Mouse (Mus musculus): ENCODE measurements at regions not wholly inside any gene's neighbourhood (a gene's known extent, or its start where the extent isn't known, plus 50 kb on each side); places are given as distances from the start of the nearest gene placed in this dataset.

DNA sequence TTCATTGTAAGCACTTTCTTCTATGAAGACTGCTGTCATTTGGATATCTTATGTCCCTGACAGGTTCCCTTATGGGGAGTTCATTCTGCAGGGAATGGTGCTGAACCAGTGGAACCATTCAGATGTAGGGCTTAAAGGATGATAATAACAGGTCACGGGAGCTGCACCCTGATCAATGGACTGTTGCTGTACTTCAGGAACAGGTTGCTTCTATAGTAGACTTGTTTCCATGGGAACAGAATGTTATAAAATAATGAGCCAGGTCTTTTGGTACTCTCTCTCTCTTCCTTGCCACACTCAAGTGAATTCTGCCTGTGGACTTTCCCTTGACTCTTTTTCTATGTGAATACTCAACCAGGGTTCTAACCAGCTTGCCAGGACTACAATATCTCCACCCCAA lies 196.9 kb upstream of the Chrm3 start:
- ATAC-seq (replicated peaks in 1 of 2; ENCODE audit: insufficient read depth in 1 of 2, low FRiP score in 2 of 2, low TSS enrichment in 1 of 2, low read depth in 1 of 2, poor library complexity in 2 of 2, severe bottlenecking in 2 of 2) = no peak

GRCm38 (mm10) chr13:10554595-10554994 lies 193.9 kb upstream of the Chrm3 start:
- ATAC-seq (replicated peaks in 1 of 2; ENCODE audit: insufficient read depth in 1 of 2, low FRiP score in 2 of 2, low TSS enrichment in 1 of 2, low read depth in 1 of 2, poor library complexity in 2 of 2, severe bottlenecking in 2 of 2) = no peak

DNA sequence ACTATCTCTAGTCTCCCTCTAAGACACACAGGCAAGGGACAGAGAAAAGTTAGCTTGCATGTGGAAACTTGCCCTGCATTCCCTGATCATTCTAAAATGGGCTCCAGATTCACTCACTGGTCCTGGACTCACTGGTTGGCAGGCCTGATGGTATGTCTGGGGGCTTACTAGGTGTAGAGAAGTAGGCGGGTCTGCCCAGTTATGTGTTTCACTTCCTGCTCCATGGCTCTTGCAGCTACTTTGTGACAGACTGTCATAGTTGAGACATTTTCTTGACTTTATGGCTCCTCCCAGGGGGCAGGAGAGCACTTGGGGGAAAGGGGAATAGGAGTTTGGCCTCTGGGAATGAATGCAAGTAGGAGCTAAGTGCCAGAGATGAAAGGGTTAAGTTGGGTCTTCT lies 182.1 kb upstream of the Chrm3 start:
- ATAC-seq (replicated peaks in 1 of 2; ENCODE audit: insufficient read depth in 1 of 2, low FRiP score in 2 of 2, low TSS enrichment in 1 of 2, low read depth in 1 of 2, poor library complexity in 2 of 2, severe bottlenecking in 2 of 2) = no peak

GRCm38 (mm10) chr13:10540197-10540940 lies 179.7 kb upstream of the Chrm3 start:
- ATAC-seq (replicated peaks in 1 of 2; ENCODE audit: insufficient read depth in 1 of 2, low FRiP score in 2 of 2, low TSS enrichment in 1 of 2, low read depth in 1 of 2, poor library complexity in 2 of 2, severe bottlenecking in 2 of 2) = peak; percentile 3 to 51; a peak in 1 of 4 replicates

GRCm38 (mm10) chr13:10538927-10539326 lies 178.3 kb upstream of the Chrm3 start:
- peak in 1 of 2 experiments; percentile 27; a peak in 1 of 4 replicates for ATAC-seq (replicated peaks in 1 of 2; ENCODE audit: insufficient read depth in 1 of 2, low FRiP score in 2 of 2, low TSS enrichment in 1 of 2, low read depth in 1 of 2, poor library complexity in 2 of 2, severe bottlenecking in 2 of 2)

- ATAC-seq (replicated peaks in 1 of 2; ENCODE audit: insufficient read depth in 1 of 2, low FRiP score in 2 of 2, low TSS enrichment in 1 of 2, low read depth in 1 of 2, poor library complexity in 2 of 2, severe bottlenecking in 2 of 2) = no peak
Measured at GRCm38 (mm10) chr13:10527251-10527650, 166.6 kb upstream of the Chrm3 start.

DNA sequence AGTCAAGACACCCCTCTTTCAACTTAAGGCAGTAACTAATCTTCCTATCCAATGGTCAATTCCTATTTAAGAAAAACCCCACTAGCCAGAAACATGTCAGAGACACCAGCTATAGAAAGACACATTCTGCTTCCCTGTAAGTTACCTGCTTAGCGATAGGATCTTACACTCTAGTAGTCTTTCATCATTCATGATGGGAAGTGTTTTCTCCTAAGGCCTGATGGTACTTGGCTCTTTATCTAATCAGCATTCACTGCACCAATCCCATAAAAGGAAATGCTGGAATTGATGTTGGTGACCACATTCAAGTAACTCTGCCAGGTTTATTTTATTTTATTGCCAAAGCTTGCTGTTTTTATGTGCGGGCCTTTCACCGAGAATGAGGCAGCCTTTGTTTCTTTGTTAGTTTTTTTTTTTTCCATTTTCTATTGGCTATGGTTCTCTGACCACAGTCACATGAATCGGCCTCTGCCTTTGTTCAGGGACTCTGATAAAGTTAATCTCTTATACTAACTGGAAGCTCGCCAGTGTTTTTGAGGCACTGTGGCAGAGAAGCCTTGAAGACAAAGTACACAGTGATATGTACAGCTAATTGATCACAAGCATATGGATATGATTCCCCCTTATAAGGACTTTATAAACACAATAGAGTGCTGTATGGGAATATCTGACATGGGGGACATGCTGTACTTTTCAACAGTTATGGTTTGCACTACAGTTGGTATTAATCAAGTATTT lies 166.0 kb upstream of the Chrm3 start:
- no peak for ATAC-seq (replicated peaks in 1 of 2; ENCODE audit: insufficient read depth in 1 of 2, low FRiP score in 2 of 2, low TSS enrichment in 1 of 2, low read depth in 1 of 2, poor library complexity in 2 of 2, severe bottlenecking in 2 of 2)

DNA sequence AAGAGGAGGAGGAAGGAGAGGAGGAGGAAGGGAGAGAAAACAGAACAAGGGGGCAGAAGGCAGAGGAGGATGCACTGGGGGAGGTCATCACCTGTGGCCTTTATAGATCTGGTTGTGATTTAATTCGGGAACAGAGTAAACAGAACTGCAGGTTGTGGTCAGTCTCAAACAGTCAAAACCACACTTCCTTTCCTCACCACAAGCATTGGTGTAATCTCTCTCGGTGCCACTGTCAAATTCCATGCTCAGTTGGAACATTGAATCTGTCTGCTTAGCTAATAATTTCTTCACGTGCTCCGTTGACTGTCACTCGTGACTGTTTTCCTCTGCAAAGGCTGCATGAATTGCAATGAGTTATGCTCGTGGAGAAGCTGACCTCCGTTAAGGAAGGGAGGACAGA lies 143.6 kb upstream of the Chrm3 start:
- peak; percentile 80 to 86 for ATAC-seq (replicated peaks in 1 of 2; ENCODE audit: insufficient read depth in 1 of 2, low FRiP score in 2 of 2, low TSS enrichment in 1 of 2, low read depth in 1 of 2, poor library complexity in 2 of 2, severe bottlenecking in 2 of 2)

GRCm38 (mm10) chr13:10455323-10455722 lies 94.7 kb upstream of the Chrm3 start:
- no peak for ATAC-seq (replicated peaks in 1 of 2; ENCODE audit: insufficient read depth in 1 of 2, low FRiP score in 2 of 2, low TSS enrichment in 1 of 2, low read depth in 1 of 2, poor library complexity in 2 of 2, severe bottlenecking in 2 of 2)

DNA sequence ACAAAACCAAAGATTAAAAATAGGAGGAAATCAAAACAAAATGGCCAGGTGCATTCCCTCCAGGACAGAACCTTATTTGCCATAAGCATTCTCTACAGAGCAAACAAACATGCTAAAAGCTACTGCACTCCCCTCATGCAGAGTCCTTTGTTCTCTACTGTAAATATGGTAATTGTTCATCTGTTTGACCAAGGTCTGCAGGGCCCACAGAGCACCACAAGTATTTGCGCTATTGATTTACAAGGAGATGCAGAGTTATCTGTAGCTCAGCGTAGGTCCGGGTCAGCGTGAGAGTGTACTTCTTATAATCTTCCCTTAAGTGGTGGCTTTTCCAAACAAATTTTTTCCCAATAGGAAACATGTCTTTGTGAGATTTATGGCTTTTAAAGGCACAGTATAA lies 94.0 kb upstream of the Chrm3 start:
- no peak for ATAC-seq (replicated peaks in 1 of 2; ENCODE audit: insufficient read depth in 1 of 2, low FRiP score in 2 of 2, low TSS enrichment in 1 of 2, low read depth in 1 of 2, poor library complexity in 2 of 2, severe bottlenecking in 2 of 2)

GRCm38 (mm10) chr13:10451057-10451456 lies 90.4 kb upstream of the Chrm3 start:
- ATAC-seq (replicated peaks in 1 of 2; ENCODE audit: insufficient read depth in 1 of 2, low FRiP score in 2 of 2, low TSS enrichment in 1 of 2, low read depth in 1 of 2, poor library complexity in 2 of 2, severe bottlenecking in 2 of 2) = peak in 1 of 2 experiments; percentile 62; a peak in 2 of 4 replicates

DNA sequence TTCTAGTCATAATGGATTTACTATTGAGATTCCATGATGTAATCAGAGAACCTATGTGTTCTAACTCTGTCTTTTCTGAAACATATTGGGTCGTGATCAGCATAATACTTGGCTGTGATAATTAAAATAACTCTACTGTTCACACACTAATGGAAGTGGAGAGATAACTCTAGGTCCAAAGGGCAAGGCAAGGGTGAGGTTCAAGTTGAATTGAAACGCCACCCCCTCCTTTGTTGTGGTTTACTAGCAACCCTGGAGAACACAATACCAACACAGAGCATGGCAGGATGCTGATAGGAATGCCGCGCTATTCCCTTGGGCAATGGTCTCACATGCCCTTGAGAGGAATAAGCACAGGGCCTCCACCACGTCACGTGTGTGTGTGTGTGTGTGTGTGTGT lies 88.9 kb upstream of the Chrm3 start:
- ATAC-seq (replicated peaks in 1 of 2; ENCODE audit: insufficient read depth in 1 of 2, low FRiP score in 2 of 2, low TSS enrichment in 1 of 2, low read depth in 1 of 2, poor library complexity in 2 of 2, severe bottlenecking in 2 of 2) = no peak

DNA sequence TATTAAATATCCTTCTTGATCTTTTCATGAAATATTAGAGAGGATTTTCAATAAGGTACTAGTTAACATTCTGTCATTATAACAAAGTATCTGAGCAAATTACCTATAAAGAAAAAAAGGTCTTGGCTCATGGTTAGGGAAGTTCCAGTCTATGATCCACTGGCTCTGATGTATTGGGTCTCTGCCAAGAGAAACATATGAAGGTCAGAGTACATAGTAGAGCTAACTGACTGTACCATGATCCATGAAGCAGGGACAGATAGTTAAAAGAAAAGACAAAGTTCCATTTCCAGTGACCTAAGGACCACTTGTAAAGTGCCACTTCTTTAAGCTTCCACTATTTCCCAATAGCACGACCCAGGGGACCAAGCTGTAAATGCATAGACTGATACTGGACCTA lies 87.2 kb upstream of the Chrm3 start:
- ATAC-seq (replicated peaks in 1 of 2; ENCODE audit: insufficient read depth in 1 of 2, low FRiP score in 2 of 2, low TSS enrichment in 1 of 2, low read depth in 1 of 2, poor library complexity in 2 of 2, severe bottlenecking in 2 of 2) = no peak

DNA sequence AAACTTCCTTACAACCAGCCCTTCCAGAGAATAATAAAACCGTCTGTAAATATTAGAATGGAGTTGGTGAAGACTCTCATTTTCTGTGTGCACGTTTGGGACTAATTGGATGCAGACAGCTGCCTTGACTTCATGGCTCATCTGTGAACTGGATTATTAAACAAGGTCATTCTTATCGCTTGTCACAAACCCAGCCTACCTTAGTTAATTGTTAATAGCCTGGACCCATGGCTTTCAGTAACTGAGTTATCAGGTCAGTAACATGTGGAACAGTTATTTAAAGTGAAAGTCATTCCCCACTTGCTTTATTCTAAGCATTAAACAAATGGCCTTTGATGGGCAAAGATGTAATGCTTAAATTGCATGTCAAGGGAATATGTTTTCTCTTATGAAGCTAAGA lies 85.0 kb upstream of the Chrm3 start:
- no peak for ATAC-seq (replicated peaks in 1 of 2; ENCODE audit: insufficient read depth in 1 of 2, low FRiP score in 2 of 2, low TSS enrichment in 1 of 2, low read depth in 1 of 2, poor library complexity in 2 of 2, severe bottlenecking in 2 of 2)

All from hematopoietic stem cell, adult 5-6 weeks (primary cell).